23 mouse cellular contexts compared by ENCODE assay signal in the genomic region with DNA sequence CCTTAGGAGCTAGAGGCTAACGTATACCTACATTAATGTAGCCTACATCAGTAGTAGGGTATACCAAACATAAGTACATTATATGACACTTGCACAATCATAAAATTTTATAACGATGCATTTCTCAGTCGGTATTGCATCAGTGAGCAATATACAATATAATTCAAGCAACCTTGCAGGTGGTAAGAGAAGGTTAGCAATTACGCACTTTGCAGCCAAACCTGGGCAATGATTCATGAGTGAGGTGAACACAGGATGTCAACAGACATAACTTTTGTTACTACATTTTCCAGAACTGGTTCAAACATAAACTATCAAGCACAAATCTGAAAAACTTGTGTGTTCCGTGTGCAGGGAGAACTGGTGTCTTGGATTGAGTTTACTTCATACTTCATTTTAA.
DNase-seq lines count a peak whose midpoint lies in the region; ATAC-seq lines count a peak whose summit lies in the region.
"Had no signal": no experiment of that assay in that cellular context is flagged by ENCODE, and none has a peak within 500 bp of the region (broad histone marks: within the 10 kb centered on the region; RNA-seq: fewer than 3 reads in every experiment).

No protein-coding gene starts in this region.

- H3K27me3 ChIP-seq in intestine, embryonic 15.5 days (replicated peaks) = no peaks in the 10 kb centered on the region
- H3K27me3 ChIP-seq: hindbrain, embryonic 12.5 days; hindbrain, embryonic 15.5 days had no signal

- WGBS in intestine, embryonic 15.5 days = 56% methylated on average over 5 of the region's 5 CpGs

- no peak overlapping the region for H3K4me3 ChIP-seq in intestine, embryonic 15.5 days (replicated peaks)
- H3K4me3 ChIP-seq: forebrain, embryonic 10.5 days; gastrocnemius, adult 2 months; hindbrain, embryonic 12.5 days; hindbrain, embryonic 15.5 days had no signal

- H3K4me2 ChIP-seq in intestine, embryonic 15.5 days (replicated peaks) = no peak overlapping the region
- H3K4me2 ChIP-seq: heart, embryonic 11.5 days; hindbrain, embryonic 12.5 days; hindbrain, embryonic 15.5 days had no signal

- DNase-seq in kidney, adult 11 months = peak; percentile 17
- DNase-seq in kidney, postnatal 4 days = no peak
- peak; percentile 66 for DNase-seq in kidney, adult 9 months
- no peak for DNase-seq in kidney, postnatal 10 days
- DNase-seq in CD4-positive, CD25-positive, alpha-beta regulatory T cell, adult 2 months (ENCODE audit: low read depth, low spot score) = peak; percentile 46
- no peak for DNase-seq in ovary, postnatal 14 days (ENCODE audit: low spot score)
- DNase-seq in ovary, postnatal 36 days (ENCODE audit: low spot score) = no peak
- DNase-seq: adrenal gland, postnatal 10 days; adrenal gland, postnatal 36 days; cerebellum, adult 18-20 months; cerebellum, adult 9-10 months; cerebellum, postnatal 14 days; forebrain, postnatal 0 days; gastrocnemius, adult 2 months; gastrocnemius, postnatal 14 days; heart, adult 11 months had no signal

- H3K4me1 ChIP-seq in intestine, embryonic 15.5 days (replicated peaks) = no peaks in the 10 kb centered on the region
- H3K4me1 ChIP-seq: forebrain, embryonic 10.5 days; hindbrain, embryonic 12.5 days; hindbrain, embryonic 15.5 days had no signal

- no peaks in the 10 kb centered on the region for H3K36me3 ChIP-seq in intestine, embryonic 15.5 days
- H3K36me3 ChIP-seq: forebrain, embryonic 10.5 days; hindbrain, embryonic 12.5 days; hindbrain, embryonic 15.5 days had no signal

- no peak overlapping the region for H3K27ac ChIP-seq in intestine, embryonic 15.5 days
- H3K27ac ChIP-seq: forebrain, embryonic 10.5 days; gastrocnemius, adult 2 months; hindbrain, embryonic 12.5 days; hindbrain, embryonic 15.5 days had no signal

- no peak overlapping the region for H3K9ac ChIP-seq in intestine, embryonic 15.5 days
- H3K9ac ChIP-seq: forebrain, postnatal 0 days; hindbrain, embryonic 12.5 days; hindbrain, embryonic 15.5 days had no signal

- ATAC-seq in intestine, embryonic 15.5 days = peak; percentile 13; the same call in 1 of the 2 replicates
- ATAC-seq: activated CD4-positive, CD25-positive, alpha-beta regulatory T cell, adult 4 months; forebrain, embryonic 14.5 days; forebrain, postnatal 0 days had no signal

- H3K9me3 ChIP-seq in intestine, embryonic 15.5 days = no peaks in the 10 kb centered on the region
- H3K9me3 ChIP-seq: forebrain, embryonic 10.5 days; hindbrain, embryonic 12.5 days; hindbrain, embryonic 15.5 days had no signal

Comparison
In these comparisons a context has a peak if more than half of its experiments do, and no peak if none do; other contexts are left out.
1. DNase-seq: peak in kidney, adult 11 months (single experiment), kidney, adult 9 months (single experiment) and CD4-positive, CD25-positive, alpha-beta regulatory T cell, adult 2 months (single experiment); none in kidney, postnatal 4 days (0 of 2), kidney, postnatal 10 days (single experiment), ovary, postnatal 14 days (single experiment) and ovary, postnatal 36 days (single experiment).